Mouse (Mus musculus): ENCODE results near the gene Zzz3.

GRCm38 (mm10) chr3:152507900-152508299 lies 112.6 kb downstream of the Zzz3 start:
- TF ChIP-seq CTCF (IDR thresholded peaks at IDR 0.05; ENCODE audit: low read depth) = no peak
- no peak for TF ChIP-seq EP300 (IDR thresholded peaks at IDR 0.05; ENCODE audit: low read depth)
